Mouse (Mus musculus): ENCODE data around the gene Gal3st4. TPM values are rescaled to one million over a fixed set of nuclear protein-coding genes. Genes with fewer than 3 reads are reported as not detected.

Gene Gal3st4
- polyA plus RNA-seq, 1 experiment from 2014 or later = 6.4 TPM

DNA sequence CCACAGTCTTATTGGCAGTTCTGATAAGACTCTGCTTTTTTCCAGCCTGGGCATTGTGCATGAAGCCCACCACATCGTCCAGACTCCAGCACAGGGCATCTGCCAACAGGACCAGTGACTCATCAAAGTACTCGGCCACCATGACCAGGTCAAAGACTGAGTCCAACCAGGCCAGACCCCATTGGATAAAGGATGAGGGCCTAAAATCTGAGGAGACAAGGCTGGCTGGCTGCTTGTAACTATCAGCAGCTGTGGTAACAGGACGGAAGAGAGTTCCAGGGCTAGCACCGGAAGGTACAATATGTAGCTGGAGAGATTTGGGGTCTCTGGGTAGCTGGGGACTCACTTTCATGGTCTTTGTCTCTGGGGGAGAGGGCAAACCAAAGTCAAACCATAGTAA, 6.9 kb downstream of the Gal3st4 start:
- Histone ChIP-seq H3K9ac (ENCODE audit: low read length) (no peak overlapping the region), H3K27me3 (ENCODE audit: control insufficient read depth, insufficient read depth, low read length) (no peaks in the 10 kb centered on the region), H3K4me2 (ENCODE audit: low read depth) (no peak overlapping the region), H3K4me1 (ENCODE audit: control insufficient read depth, insufficient read depth, low read length) (peaks cover 15% of the 10 kb centered on the region), H3K27ac (ENCODE audit: low read depth, low read length) (no peak overlapping the region), H3K4me3 (ENCODE audit: low read depth, low read length) (no peak overlapping the region), H3K9me3 (ENCODE audit: control insufficient read depth, low read length) (no peaks in the 10 kb centered on the region), H3K36me3 (ENCODE audit: control insufficient read depth, insufficient read depth, low read length) (peaks cover 8% of the 10 kb centered on the region; the same call in 1 of the 2 replicates)
- DNase-seq (ENCODE audit: low spot score) = no peak
- no peak for ATAC-seq (ENCODE audit: insufficient read depth, low FRiP score, low TSS enrichment)
- WGBS = 93% methylated on average over 4 of the region's 4 CpGs

DNA sequence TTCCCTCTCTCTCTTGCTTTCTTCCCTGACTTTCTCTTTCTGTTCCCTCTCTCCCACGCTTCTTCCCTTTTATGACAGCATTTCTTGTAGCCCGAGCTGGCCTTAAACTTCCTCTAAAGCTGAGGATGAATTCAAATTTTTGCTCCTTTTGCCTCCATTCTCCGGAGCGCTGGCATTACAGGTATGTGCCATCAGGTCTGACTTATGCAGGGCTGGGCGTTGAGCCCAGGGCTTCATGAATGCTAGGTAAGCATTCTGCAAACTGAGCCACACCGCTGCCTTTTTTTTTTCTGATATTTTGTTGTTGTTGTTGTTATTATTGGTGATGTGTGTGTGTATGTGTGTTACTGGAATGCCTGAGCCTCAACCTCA, 8.4 kb downstream of the Gal3st4 start:
- H3K27ac ChIP-seq (ENCODE audit: low read depth, low read length) = no peak overlapping the region

DNA sequence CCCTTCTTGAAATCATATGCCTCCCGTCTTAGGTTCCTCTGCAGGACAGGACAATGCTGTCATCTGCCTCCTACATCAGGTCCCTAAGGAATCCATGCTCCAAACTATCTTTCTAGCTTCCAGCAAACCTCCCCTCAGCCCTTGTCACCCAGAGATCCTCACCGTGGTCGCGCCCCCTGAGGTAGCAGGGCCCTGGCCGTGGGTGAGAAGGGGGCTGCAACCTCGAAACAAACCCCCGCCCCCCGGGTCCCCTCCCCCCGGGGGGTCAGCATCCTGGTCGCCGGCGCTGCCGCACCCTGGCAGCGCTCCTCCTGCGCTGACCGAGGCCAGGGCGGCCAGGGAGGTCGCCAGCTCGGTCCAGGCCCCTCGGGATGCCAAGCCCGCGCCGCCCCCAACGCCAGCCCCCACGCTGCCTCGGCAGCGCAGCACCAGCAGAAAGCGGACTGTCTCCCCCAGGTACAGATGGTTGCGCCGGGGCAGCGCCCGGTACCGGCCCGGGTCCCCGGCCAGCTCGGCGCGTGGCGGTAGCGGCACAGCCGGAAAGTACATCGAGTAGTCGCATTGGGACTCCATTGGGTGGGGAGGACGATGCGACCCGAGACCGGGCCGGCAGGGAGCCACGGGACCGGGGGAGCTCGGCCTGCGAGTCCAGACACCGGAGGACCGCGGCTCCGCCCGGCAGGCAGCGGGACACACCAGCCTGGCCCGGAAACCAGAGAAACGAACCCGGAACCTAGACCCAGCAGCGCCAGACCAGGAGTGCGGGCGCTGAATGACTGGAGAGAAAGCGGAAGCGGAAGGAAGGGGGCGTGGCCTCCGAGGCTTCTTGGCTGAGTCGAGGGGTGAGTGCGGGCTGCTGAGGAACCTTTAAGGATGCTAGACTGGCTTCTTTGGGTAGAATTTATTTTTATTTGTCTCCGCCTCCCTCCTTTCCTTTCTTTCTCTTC, 9.1 kb downstream of the Gal3st4 start, which contains the start of gene BC037034:
TSS of gene BC037034 (minus strand) at position 774 of the 947 bp plus-strand sequence.
- Histone ChIP-seq H3K4me2 (ENCODE audit: low read depth) (peak within 1 kb of the TSS; percentile 84), H3K9me3 (ENCODE audit: control insufficient read depth, low read length) (no peaks in the 10 kb centered on the region), H3K36me3 (ENCODE audit: control insufficient read depth, insufficient read depth, low read length) (peaks cover 17% of the 10 kb centered on the region), H3K27me3 (ENCODE audit: control insufficient read depth, insufficient read depth, low read length) (no peaks in the 10 kb centered on the region), H3K4me3 (ENCODE audit: low read depth, low read length) (peak within 1 kb of the TSS; percentile 89), H3K4me1 (ENCODE audit: control insufficient read depth, insufficient read depth, low read length) (peaks cover 15% of the 10 kb centered on the region), H3K27ac (ENCODE audit: low read depth, low read length) (peak within 1 kb of the TSS; percentile 45), H3K9ac (ENCODE audit: low read length) (peak within 1 kb of the TSS; percentile 87)
- under 1% methylated on average over 64 of the region's 71 CpGs for WGBS
- DNase-seq (ENCODE audit: low spot score) (peak; percentile 89), ATAC-seq (ENCODE audit: insufficient read depth, low FRiP score, low TSS enrichment) (peak; percentile 90)

More for the DNA sequence above, 8.4 kb downstream of the Gal3st4 start:
- DNase-seq (ENCODE audit: low spot score) (no peak), ATAC-seq (ENCODE audit: insufficient read depth, low FRiP score, low TSS enrichment) (no peak)
- H3K9ac ChIP-seq (ENCODE audit: low read length) = peak overlapping the region; percentile 87
- H3K4me3 ChIP-seq (ENCODE audit: low read depth, low read length) = peak overlapping the region; percentile 89
- H3K4me2 ChIP-seq (ENCODE audit: low read depth) = peak overlapping the region; percentile 84
- 13% methylated on average over 6 of the region's 6 CpGs for WGBS
- peaks cover 15% of the 10 kb centered on the region for H3K4me1 ChIP-seq (ENCODE audit: control insufficient read depth, insufficient read depth, low read length)
- peaks cover 15% of the 10 kb centered on the region for H3K36me3 ChIP-seq (ENCODE audit: control insufficient read depth, insufficient read depth, low read length)
- H3K27me3 ChIP-seq (ENCODE audit: control insufficient read depth, insufficient read depth, low read length) = no peaks in the 10 kb centered on the region
- H3K9me3 ChIP-seq (ENCODE audit: control insufficient read depth, low read length) = no peaks in the 10 kb centered on the region

DNA sequence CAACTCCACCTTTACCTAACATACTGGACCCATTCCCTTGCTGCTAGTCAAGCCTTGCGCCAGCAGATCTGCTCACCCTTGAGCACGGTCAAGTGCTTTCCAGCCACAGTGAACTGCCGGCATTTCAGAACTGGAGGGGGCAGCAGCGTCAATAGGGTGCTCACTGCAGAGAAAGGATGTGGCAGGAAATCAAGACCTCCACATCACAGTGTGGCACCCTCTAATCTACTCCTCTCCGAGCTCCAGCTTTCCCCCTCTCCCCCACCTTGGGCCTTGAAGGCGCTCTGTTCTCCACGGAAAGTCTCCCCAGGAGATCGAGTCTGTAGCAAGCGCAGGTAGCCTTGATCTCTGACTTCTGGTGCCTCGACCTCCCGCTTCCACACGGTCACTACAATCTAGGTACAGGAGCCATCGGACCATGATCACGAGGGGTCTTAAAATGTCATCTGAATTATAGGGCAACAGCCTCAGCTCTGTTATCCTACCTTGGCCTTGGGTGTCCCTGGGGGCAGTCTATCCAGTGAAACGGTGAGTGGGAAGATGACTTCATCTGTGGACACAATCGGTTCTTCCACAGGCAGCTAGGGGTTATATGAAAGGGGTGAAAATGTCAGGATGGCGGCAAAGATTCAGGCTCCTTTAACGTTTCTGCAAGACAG, 9.9 kb downstream of the Gal3st4 start:
- peak overlapping the region; percentile 89 for H3K4me3 ChIP-seq (ENCODE audit: low read depth, low read length)
- H3K9me3 ChIP-seq (ENCODE audit: control insufficient read depth, low read length) = no peaks in the 10 kb centered on the region
- WGBS = 68% methylated on average over 18 of the region's 18 CpGs
- peaks cover 17% of the 10 kb centered on the region for H3K36me3 ChIP-seq (ENCODE audit: control insufficient read depth, insufficient read depth, low read length)
- no peak overlapping the region for H3K27ac ChIP-seq (ENCODE audit: low read depth, low read length)
- peak overlapping the region; percentile 87 for H3K9ac ChIP-seq (ENCODE audit: low read length)
- ATAC-seq (ENCODE audit: insufficient read depth, low FRiP score, low TSS enrichment) (no peak), DNase-seq (ENCODE audit: low spot score) (no peak)
- peaks cover 15% of the 10 kb centered on the region for H3K4me1 ChIP-seq (ENCODE audit: control insufficient read depth, insufficient read depth, low read length)
- no peaks in the 10 kb centered on the region for H3K27me3 ChIP-seq (ENCODE audit: control insufficient read depth, insufficient read depth, low read length)
- peak overlapping the region; percentile 84 for H3K4me2 ChIP-seq (ENCODE audit: low read depth)

DNA sequence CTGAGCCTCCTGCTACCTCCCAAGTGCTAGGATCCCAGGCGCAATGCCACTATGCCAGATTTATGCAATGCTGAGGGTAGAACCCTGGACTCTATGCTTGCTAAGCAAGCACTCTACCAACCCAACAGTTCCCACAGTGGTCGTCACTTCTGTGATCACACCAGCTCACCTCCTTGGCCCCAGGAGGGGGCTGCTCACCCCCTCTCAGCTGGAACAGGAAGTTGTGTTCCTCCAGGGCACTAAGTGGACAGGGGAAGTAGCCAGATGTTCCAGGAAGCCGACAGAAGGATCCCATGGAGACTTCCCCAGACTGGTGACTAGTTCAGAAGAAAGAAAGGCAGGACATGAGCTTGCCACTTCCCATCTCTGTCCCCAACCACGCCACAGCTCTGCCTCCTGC, 10.6 kb downstream of the Gal3st4 start:
- Histone ChIP-seq H3K27me3 (ENCODE audit: control insufficient read depth, insufficient read depth, low read length) (no peaks in the 10 kb centered on the region), H3K4me1 (ENCODE audit: control insufficient read depth, insufficient read depth, low read length) (peaks cover 15% of the 10 kb centered on the region), H3K9me3 (ENCODE audit: control insufficient read depth, low read length) (no peaks in the 10 kb centered on the region), H3K36me3 (ENCODE audit: control insufficient read depth, insufficient read depth, low read length) (peaks cover 17% of the 10 kb centered on the region), H3K27ac (ENCODE audit: low read depth, low read length) (no peak overlapping the region), H3K9ac (ENCODE audit: low read length) (peak overlapping the region; percentile 18; the same call in 1 of the 2 replicates), H3K4me3 (ENCODE audit: low read depth, low read length) (no peak overlapping the region), H3K4me2 (ENCODE audit: low read depth) (no peak overlapping the region; the same call in 1 of the 2 replicates)
- ATAC-seq (ENCODE audit: insufficient read depth, low FRiP score, low TSS enrichment) = no peak
- DNase-seq (ENCODE audit: low spot score) = no peak
- 81% methylated on average over 4 of the region's 4 CpGs for WGBS

DNA sequence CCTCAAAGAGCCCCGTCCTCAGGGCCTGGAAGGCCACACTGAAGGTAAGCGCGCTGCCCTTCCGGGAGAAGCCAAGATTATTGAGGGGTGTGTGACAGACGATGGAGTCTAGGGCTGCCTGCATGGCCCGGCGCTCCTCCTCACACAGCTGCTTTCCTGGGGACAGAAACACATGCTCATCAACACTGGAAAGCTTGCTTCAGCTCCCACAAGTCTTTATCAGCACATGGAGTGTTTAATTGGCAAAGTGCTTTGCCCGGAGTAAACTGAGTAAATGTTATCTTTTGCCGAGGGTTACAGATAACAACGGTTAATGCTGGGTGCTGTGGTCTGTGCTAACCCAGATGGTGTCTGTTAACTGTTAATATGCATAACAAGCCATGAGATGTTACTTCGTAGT, 11.8 kb downstream of the Gal3st4 start:
- DNase-seq (ENCODE audit: low spot score) = no peak
- Histone ChIP-seq H3K4me2 (ENCODE audit: low read depth) (no peak overlapping the region), H3K4me1 (ENCODE audit: control insufficient read depth, insufficient read depth, low read length) (peaks cover 22% of the 10 kb centered on the region), H3K9ac (ENCODE audit: low read length) (no peak overlapping the region), H3K27ac (ENCODE audit: low read depth, low read length) (no peak overlapping the region), H3K27me3 (ENCODE audit: control insufficient read depth, insufficient read depth, low read length) (no peaks in the 10 kb centered on the region), H3K36me3 (ENCODE audit: control insufficient read depth, insufficient read depth, low read length) (peaks cover 17% of the 10 kb centered on the region), H3K9me3 (ENCODE audit: control insufficient read depth, low read length) (no peaks in the 10 kb centered on the region), H3K4me3 (ENCODE audit: low read depth, low read length) (no peak overlapping the region)
- no peak for ATAC-seq (ENCODE audit: insufficient read depth, low FRiP score, low TSS enrichment)
- WGBS = 93% methylated on average over 11 of the region's 11 CpGs

DNA sequence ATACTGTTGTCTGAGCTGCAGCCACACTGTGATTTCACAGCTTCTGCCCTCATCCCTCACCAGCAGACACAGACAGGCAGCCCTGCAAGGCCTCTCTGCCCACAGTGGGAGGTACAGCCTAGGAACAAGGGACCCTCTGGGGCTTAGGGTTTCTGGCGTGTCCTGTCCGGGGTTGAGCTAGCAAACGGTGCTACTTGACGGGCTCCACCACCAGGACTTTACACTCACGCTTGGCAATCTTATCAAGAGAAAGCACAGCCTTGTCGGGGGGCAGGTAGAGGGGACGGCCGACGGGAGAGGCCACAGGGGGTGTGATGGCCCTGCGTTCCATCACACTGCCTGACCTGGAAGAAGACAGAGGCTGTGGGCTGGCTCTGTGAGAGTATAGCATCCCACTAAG, 12.6 kb downstream of the Gal3st4 start:
- H3K4me1 ChIP-seq (ENCODE audit: control insufficient read depth, insufficient read depth, low read length) = peaks cover 22% of the 10 kb centered on the region
- no peak overlapping the region for H3K4me2 ChIP-seq (ENCODE audit: low read depth)
- H3K27me3 ChIP-seq (ENCODE audit: control insufficient read depth, insufficient read depth, low read length) = no peaks in the 10 kb centered on the region
- H3K9ac ChIP-seq (ENCODE audit: low read length) = no peak overlapping the region
- 80% methylated on average over 10 of the region's 10 CpGs for WGBS
- H3K9me3 ChIP-seq (ENCODE audit: control insufficient read depth, low read length) = no peaks in the 10 kb centered on the region
- ATAC-seq (ENCODE audit: insufficient read depth, low FRiP score, low TSS enrichment) (no peak), DNase-seq (ENCODE audit: low spot score) (no peak)
- H3K27ac ChIP-seq (ENCODE audit: low read depth, low read length) = no peak overlapping the region
- peaks cover 17% of the 10 kb centered on the region for H3K36me3 ChIP-seq (ENCODE audit: control insufficient read depth, insufficient read depth, low read length)
- no peak overlapping the region for H3K4me3 ChIP-seq (ENCODE audit: low read depth, low read length)

DNA sequence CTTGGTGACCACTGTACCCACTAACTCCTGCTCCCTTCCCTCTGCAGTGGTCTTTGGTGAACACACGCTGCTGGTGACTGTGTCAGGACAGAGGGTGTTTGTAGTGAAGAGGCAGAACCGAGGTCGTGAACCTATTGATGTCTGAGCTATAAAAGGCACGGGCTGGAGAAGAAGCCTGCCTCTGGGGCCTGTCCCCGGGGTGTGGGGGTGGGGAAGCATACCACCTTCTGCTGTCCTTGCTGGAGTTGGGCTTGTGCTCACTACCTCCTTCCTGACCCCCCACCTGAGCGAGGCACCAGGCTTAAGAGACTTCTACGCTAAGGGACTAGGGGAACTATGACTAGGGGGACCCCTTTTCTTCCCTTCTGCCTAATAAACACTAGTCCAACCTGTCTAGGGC, 13.6 kb downstream of the Gal3st4 start:
- 50% methylated on average over 7 of the region's 7 CpGs for WGBS
- peaks cover 17% of the 10 kb centered on the region for H3K36me3 ChIP-seq (ENCODE audit: control insufficient read depth, insufficient read depth, low read length)

More for the DNA sequence above, 13.6 kb downstream of the Gal3st4 start:
- Histone ChIP-seq H3K9ac (ENCODE audit: low read length) (no peak overlapping the region), H3K27me3 (ENCODE audit: control insufficient read depth, insufficient read depth, low read length) (no peaks in the 10 kb centered on the region), H3K27ac (ENCODE audit: low read depth, low read length) (no peak overlapping the region), H3K4me1 (ENCODE audit: control insufficient read depth, insufficient read depth, low read length) (peaks cover 16% of the 10 kb centered on the region), H3K4me2 (ENCODE audit: low read depth) (no peak overlapping the region), H3K9me3 (ENCODE audit: control insufficient read depth, low read length) (no peaks in the 10 kb centered on the region), H3K4me3 (ENCODE audit: low read depth, low read length) (no peak overlapping the region)
- ATAC-seq (ENCODE audit: insufficient read depth, low FRiP score, low TSS enrichment) (no peak), DNase-seq (ENCODE audit: low spot score) (no peak)
